Mouse (Mus musculus): ENCODE results near the gene Taf3. TPM values are rescaled to one million over a fixed set of nuclear protein-coding genes. Genes with fewer than 3 reads are reported as not detected.

Taf3 gene
- total and polyA plus RNA-seq, 3 experiments: 8.3 to 20.9 TPM; not detected in 1

- DNase-seq (ENCODE audit: low read depth, low spot score): no peak
- Histone ChIP-seq H3K27ac (ENCODE audit: control insufficient read depth, low read depth, low read length) (no peak overlapping the region), H3K4me3 (ENCODE audit: control insufficient read depth in 1 of 2, insufficient read depth in 1 of 2, low read depth in 2 of 2, low read length in 2 of 2) (no peak overlapping the region), H3K79me2 (ENCODE audit: control insufficient read depth, insufficient read depth, low read length, poor library complexity) (peaks cover 6% of the 10 kb centered on the region; the same call in 1 of the 2 replicates), H3K9me3 (replicated peaks; ENCODE audit: insufficient read depth, low read length) (no peaks in the 10 kb centered on the region), H3K4me1 (ENCODE audit: control insufficient read depth in 1 of 2, insufficient read depth in 2 of 2, low read length in 2 of 2) (no peaks in the 10 kb centered on the region), H3K36me3 (ENCODE audit: control insufficient read depth in 1 of 2, insufficient read depth in 2 of 2, low read length in 2 of 2) (no peaks in the 10 kb centered on the region), H3K27me3 (ENCODE audit: control insufficient read depth in 1 of 2, insufficient read depth in 2 of 2, low read length in 2 of 2) (no peaks in the 10 kb centered on the region), H3K9ac (ENCODE audit: control insufficient read depth, low read depth, low read length, poor library complexity, severe bottlenecking) (no peak overlapping the region)
- no peak for TF ChIP-seq POLR2A (IDR thresholded peaks at IDR 0.05; ENCODE audit: control insufficient read depth in 1 of 2, insufficient read depth in 1 of 2, low read depth in 1 of 2, low read length in 2 of 2, poor library complexity in 1 of 2)
- TF ChIP-seq USF2 (IDR thresholded peaks at IDR 0.05; ENCODE audit: borderline replicate concordance in 1 of 2, insufficient read depth in 1 of 2, low read depth in 1 of 2, low read length in 2 of 2): no peak
- TF ChIP-seq ZKSCAN1 (IDR thresholded peaks at IDR 0.05; ENCODE audit: low read depth, low read length): no peak
- TF ChIP-seq KAT2A (conservative IDR thresholded peaks at IDR 0.05; ENCODE audit: low read depth, low read length): no peak
- TF ChIP-seq CHD2 (IDR thresholded peaks at IDR 0.05; ENCODE audit: low read length): no peak
- TF ChIP-seq TBP (IDR thresholded peaks at IDR 0.05; ENCODE audit: low read depth, low read length): no peak
- TF ChIP-seq CTCF (IDR thresholded peaks at IDR 0.05 in 2 of 3, conservative IDR thresholded peaks at IDR 0.05 in 1 of 3; ENCODE audit: control insufficient read depth in 1 of 3, insufficient read depth in 1 of 3, low read depth in 2 of 3, low read length in 3 of 3, poor library complexity in 1 of 3, severe bottlenecking in 1 of 3): no peak
- no peak for TF ChIP-seq MAX (IDR thresholded peaks at IDR 0.05; ENCODE audit: low read length)
- TF ChIP-seq ZC3H11A (IDR thresholded peaks at IDR 0.05; ENCODE audit: low read depth, low read length): no peak
- no peak for TF ChIP-seq MEF2A (IDR thresholded peaks at IDR 0.05; ENCODE audit: extremely low read depth, insufficient replicate concordance, low read depth, low read length, poor library complexity, severe bottlenecking)
- TF ChIP-seq JUND (IDR thresholded peaks at IDR 0.05; ENCODE audit: low read depth, low read length): no peak
Observed at GRCm38 (mm10) chr2:9982446-9982845, 66.0 kb downstream of the Taf3 start.

- H3K9me3 ChIP-seq (replicated peaks; ENCODE audit: insufficient read depth, low read length): no peaks in the 10 kb centered on the region
- no peak for DNase-seq (ENCODE audit: low read depth, low spot score)
- H3K36me3 ChIP-seq (ENCODE audit: control insufficient read depth in 1 of 2, insufficient read depth in 2 of 2, low read length in 2 of 2): peaks cover 0 to 6% of the 10 kb centered on the region in 2 experiments; a peak in 2 of 4 replicates
- H3K27me3 ChIP-seq (ENCODE audit: control insufficient read depth in 1 of 2, insufficient read depth in 2 of 2, low read length in 2 of 2): no peaks in the 10 kb centered on the region
- no peak overlapping the region for H3K27ac ChIP-seq (ENCODE audit: control insufficient read depth, low read depth, low read length)
- H3K9ac ChIP-seq (ENCODE audit: control insufficient read depth, low read depth, low read length, poor library complexity, severe bottlenecking): no peak overlapping the region
- peaks cover 1% of the 10 kb centered on the region; the same call in 1 of the 2 replicates for H3K79me2 ChIP-seq (ENCODE audit: control insufficient read depth, insufficient read depth, low read length, poor library complexity)
- no peak overlapping the region for H3K4me3 ChIP-seq (ENCODE audit: control insufficient read depth in 1 of 2, insufficient read depth in 1 of 2, low read depth in 2 of 2, low read length in 2 of 2)
- peaks cover 3 to 8% of the 10 kb centered on the region in 2 experiments; a peak in 2 of 4 replicates for H3K4me1 ChIP-seq (ENCODE audit: control insufficient read depth in 1 of 2, insufficient read depth in 2 of 2, low read length in 2 of 2)
- no peak for TF ChIP-seq ZKSCAN1 (IDR thresholded peaks at IDR 0.05; ENCODE audit: low read depth, low read length)
- TF ChIP-seq MAX (IDR thresholded peaks at IDR 0.05; ENCODE audit: low read length): no peak
- TF ChIP-seq GATA1 (IDR thresholded peaks at IDR 0.05; ENCODE audit: low read depth, low read length): no peak
- TF ChIP-seq MAZ (IDR thresholded peaks at IDR 0.05; ENCODE audit: low read depth, low read length): no peak
- no peak for TF ChIP-seq SIN3A (IDR thresholded peaks at IDR 0.05; ENCODE audit: low read length)
- no peak for TF ChIP-seq GABPA (IDR thresholded peaks at IDR 0.05; ENCODE audit: low read depth, low read length)
- TF ChIP-seq TBP (IDR thresholded peaks at IDR 0.05; ENCODE audit: low read depth, low read length): no peak
- TF ChIP-seq EP300 (IDR thresholded peaks at IDR 0.05; ENCODE audit: low read depth in 1 of 2, low read length in 2 of 2): no peak
- TF ChIP-seq RCOR1 (IDR thresholded peaks at IDR 0.05; ENCODE audit: low read depth, low read length): no peak
- TF ChIP-seq USF2 (IDR thresholded peaks at IDR 0.05; ENCODE audit: borderline replicate concordance in 1 of 2, insufficient read depth in 1 of 2, low read depth in 1 of 2, low read length in 2 of 2): no peak
- no peak for TF ChIP-seq HCFC1 (IDR thresholded peaks at IDR 0.05; ENCODE audit: low read depth, low read length)
- no peak for TF ChIP-seq POLR2AphosphoS5 (IDR thresholded peaks at IDR 0.05; ENCODE audit: borderline replicate concordance, low read depth, low read length)
- TF ChIP-seq E2F4 (IDR thresholded peaks at IDR 0.05; ENCODE audit: borderline replicate concordance, low read depth, low read length): no peak
- no peak for TF ChIP-seq CHD2 (IDR thresholded peaks at IDR 0.05; ENCODE audit: low read length)
- TF ChIP-seq KAT2A (conservative IDR thresholded peaks at IDR 0.05; ENCODE audit: low read depth, low read length): no peak
- no peak for TF ChIP-seq CTCF (IDR thresholded peaks at IDR 0.05 in 2 of 3, conservative IDR thresholded peaks at IDR 0.05 in 1 of 3; ENCODE audit: control insufficient read depth in 1 of 3, insufficient read depth in 1 of 3, low read depth in 2 of 3, low read length in 3 of 3, poor library complexity in 1 of 3, severe bottlenecking in 1 of 3)
- TF ChIP-seq MEF2A (IDR thresholded peaks at IDR 0.05; ENCODE audit: extremely low read depth, insufficient replicate concordance, low read depth, low read length, poor library complexity, severe bottlenecking): no peak
- TF ChIP-seq USF1 (IDR thresholded peaks at IDR 0.05; ENCODE audit: low read depth, low read length): no peak
Observed at GRCm38 (mm10) chr2:9971927-9972326, 76.5 kb downstream of the Taf3 start.

Measured in MEL (cell line).